Mouse (Mus musculus) midbrain, embryonic 16.5 days (tissue): Measurements from ENCODE around the gene Ncoa5. TPM values are rescaled to one million over a fixed set of nuclear protein-coding genes. Genes with fewer than 3 reads are reported as not detected.

Source experiments
- ATAC-seq: fragments of 200-750 bp; cut with Nextera tagmentation; 2 replicates; pipeline ENCODE4 v1.8.0; 2017; ENCODE audit warnings: moderate TSS enrichment
- H3K27ac ChIP-seq: fragments of 300-500 bp; sonication (generic); 2 replicates; pipeline ENCODE4 v1.5.1; 2014; ENCODE audit warnings: mild to moderate bottlenecking, low read length, mixed read lengths
- H3K27me3 ChIP-seq: fragments of 300-500 bp; sonication (generic); 2 replicates; pipeline ENCODE4 v1.6.1; 2014; ENCODE audit warnings: low read depth, low read length, mixed read lengths; ENCODE audit not compliant: control insufficient read depth, insufficient read depth
- H3K36me3 ChIP-seq: fragments of 300-500 bp; sonication (generic); 2 replicates; pipeline ENCODE4 v1.6.1; 2014; ENCODE audit warnings: mild to moderate bottlenecking, low read length, moderate library complexity, mixed read lengths; ENCODE audit not compliant: control insufficient read depth, insufficient read depth
- H3K4me1 ChIP-seq: fragments of 300-500 bp; sonication (generic); 2 replicates; pipeline ENCODE4 v1.6.1; 2014; ENCODE audit warnings: mild to moderate bottlenecking, low read length, mixed read lengths; ENCODE audit not compliant: control insufficient read depth, insufficient read depth
- H3K4me2 ChIP-seq: fragments of 300-500 bp; sonication (generic); 2 replicates; pipeline ENCODE4 v1.6.1; 2014; ENCODE audit warnings: mild to moderate bottlenecking, low read length, mixed read lengths
- H3K4me3 ChIP-seq: fragments of 300-500 bp; sonication (generic); 2 replicates; pipeline ENCODE4 v1.5.1; 2014; ENCODE audit warnings: low read depth, mild to moderate bottlenecking, low read length, moderate library complexity, mixed read lengths
- H3K9ac ChIP-seq: fragments of 300-500 bp; sonication (generic); 2 replicates; pipeline ENCODE4 v1.6.1; 2014; ENCODE audit warnings: low read depth, low read length, mixed read lengths
- H3K9me3 ChIP-seq: fragments of 300-500 bp; sonication (generic); replicated peaks from 2 replicates; pipeline ENCODE4 v1.6.1; 2014; ENCODE audit warnings: mild to moderate bottlenecking, low read length, mixed read lengths; ENCODE audit not compliant: control insufficient read depth, poor library complexity, severe bottlenecking
- WGBS: fragments of 180-500 bp; shearing (Covaris S2); extraction: QIAGEN DNeasy Blood & Tissue Kit; methylation state at CpG from one replicate; pipeline ENCODE4 v1.1.7; 2014; 5-methylcytosine and 5-hydroxymethylcytosine counted together
- polyA plus RNA-seq: library from polyadenylated mRNA; unstranded; fragments of >200 nt; fragmentation: Nextera tagmentation; extraction: Ambion mirVana; gene quantifications from 2 replicates; pipeline ENCODE4 v1.2.1, GENCODE M21; 2015

The Ncoa5 gene
- polyA plus RNA-seq, 1 experiment from 2014 or later = 105 TPM

DNA sequence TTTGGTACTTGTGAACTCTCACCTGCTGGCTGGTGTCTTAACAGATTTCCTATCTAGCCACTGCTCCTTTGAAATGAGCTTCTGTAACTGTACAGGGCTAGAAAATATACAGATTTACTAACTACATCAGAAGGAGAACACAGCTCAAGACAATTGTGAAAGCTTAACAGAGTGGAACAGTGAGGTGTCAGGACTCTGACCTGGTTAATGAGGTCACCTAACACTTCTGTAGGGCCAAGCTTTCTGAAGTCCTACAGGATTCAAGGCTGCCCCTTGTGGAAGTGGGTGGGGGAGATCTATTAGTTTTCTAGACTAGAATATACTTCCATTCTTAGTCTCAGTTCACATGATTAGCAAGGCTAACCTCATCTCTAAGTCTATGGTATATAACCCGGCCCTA is 26.7 kb downstream of the Ncoa5 start:
- 97% methylated on average over 1 of the region's 1 CpGs for WGBS
- no peak overlapping the region for H3K4me3 ChIP-seq
- peaks cover 83% of the 10 kb centered on the region for H3K36me3 ChIP-seq
- no peaks in the 10 kb centered on the region for H3K4me1 ChIP-seq
- ATAC-seq = no peak
- H3K9ac ChIP-seq = no peak overlapping the region
- no peaks in the 10 kb centered on the region for H3K9me3 ChIP-seq
- no peak overlapping the region for H3K4me2 ChIP-seq
- no peaks in the 10 kb centered on the region for H3K27me3 ChIP-seq
- H3K27ac ChIP-seq = no peak overlapping the region

DNA sequence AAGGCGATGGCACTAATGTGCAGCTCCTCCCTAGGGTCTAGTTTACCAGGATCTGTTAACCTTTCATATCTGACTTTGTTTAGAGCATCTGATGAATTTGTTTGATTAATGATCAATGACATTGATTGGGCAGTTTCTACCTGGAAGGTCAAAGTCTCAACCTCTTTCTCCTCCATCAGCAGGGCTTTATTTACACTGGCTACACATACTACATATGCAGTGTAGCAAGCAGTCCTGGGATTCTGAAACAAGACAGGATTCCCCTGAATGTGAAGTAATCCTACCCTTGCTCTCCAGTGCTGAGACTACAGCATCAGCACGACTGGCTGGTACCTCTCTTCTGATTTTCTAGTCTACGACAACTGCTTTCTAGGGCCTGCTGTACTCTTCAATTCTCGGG is 27.9 kb downstream of the Ncoa5 start:
- Histone ChIP-seq H3K9ac (no peak overlapping the region), H3K4me2 (no peak overlapping the region)

DNA sequence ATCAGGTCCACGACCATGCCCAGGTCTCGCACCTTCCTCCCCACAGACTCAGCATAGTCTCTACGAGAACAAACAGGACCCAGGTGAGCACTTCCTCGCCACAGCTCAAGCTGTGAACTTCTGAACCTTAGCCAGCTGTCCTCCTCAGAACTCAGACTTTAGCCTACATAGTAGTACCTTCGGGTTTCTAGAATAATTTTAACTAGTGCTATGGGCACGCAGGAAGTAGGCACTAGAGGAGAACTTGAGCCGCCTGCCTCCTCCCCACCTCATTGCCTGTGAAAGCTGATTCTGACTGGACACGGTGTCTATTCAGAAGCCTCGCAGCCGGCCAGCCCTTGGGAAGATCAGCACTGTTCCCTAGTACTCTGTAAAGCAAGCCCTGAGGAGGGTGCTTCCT is 30.4 kb downstream of the Ncoa5 start:
- Histone ChIP-seq H3K4me3 (no peak overlapping the region), H3K27ac (no peak overlapping the region), H3K9me3 (no peaks in the 10 kb centered on the region), H3K27me3 (no peaks in the 10 kb centered on the region), H3K4me2 (no peak overlapping the region), H3K4me1 (no peaks in the 10 kb centered on the region), H3K9ac (no peak overlapping the region), H3K36me3 (peaks cover 81% of the 10 kb centered on the region)
- WGBS = 86% methylated on average over 10 of the region's 10 CpGs
- no peak for ATAC-seq

More for the DNA sequence above, 27.9 kb downstream of the Ncoa5 start:
- no peak overlapping the region for H3K27ac ChIP-seq
- H3K36me3 ChIP-seq = peaks cover 84% of the 10 kb centered on the region
- no peaks in the 10 kb centered on the region for H3K9me3 ChIP-seq
- no peaks in the 10 kb centered on the region for H3K4me1 ChIP-seq
- no peaks in the 10 kb centered on the region for H3K27me3 ChIP-seq
- no peak overlapping the region for H3K4me3 ChIP-seq
- 95% methylated on average over 4 of the region's 4 CpGs for WGBS
- ATAC-seq = no peak

DNA sequence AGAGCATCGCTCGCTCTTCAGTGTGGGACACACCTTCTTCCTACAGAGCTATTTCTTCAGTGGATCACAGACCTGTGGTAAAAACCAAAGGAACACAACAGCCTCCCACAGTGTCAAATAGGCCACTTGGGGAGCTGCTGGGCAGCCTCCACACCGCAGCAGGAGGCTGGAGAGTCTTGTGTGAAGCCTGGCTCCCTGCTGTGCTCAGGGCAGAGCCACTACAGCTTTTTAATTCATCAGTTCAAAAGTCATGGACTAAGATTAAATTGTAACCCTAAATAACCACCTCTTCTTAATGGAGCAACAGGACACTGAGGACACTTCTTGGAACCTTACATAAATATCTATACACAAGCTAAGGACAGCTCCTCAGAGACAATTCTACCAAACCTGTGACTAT is 31.6 kb downstream of the Ncoa5 start:
- H3K27me3 ChIP-seq = peaks cover 3% of the 10 kb centered on the region; the same call in 1 of the 2 replicates
- ATAC-seq = no peak
- H3K36me3 ChIP-seq = peaks cover 76% of the 10 kb centered on the region
- no peak overlapping the region for H3K9ac ChIP-seq
- H3K27ac ChIP-seq = no peak overlapping the region
- H3K4me2 ChIP-seq = no peak overlapping the region
- peaks cover under 1% of the 10 kb centered on the region for H3K4me1 ChIP-seq
- no peaks in the 10 kb centered on the region for H3K9me3 ChIP-seq
- WGBS = 75% methylated on average over 3 of the region's 3 CpGs
- no peak overlapping the region for H3K4me3 ChIP-seq

DNA sequence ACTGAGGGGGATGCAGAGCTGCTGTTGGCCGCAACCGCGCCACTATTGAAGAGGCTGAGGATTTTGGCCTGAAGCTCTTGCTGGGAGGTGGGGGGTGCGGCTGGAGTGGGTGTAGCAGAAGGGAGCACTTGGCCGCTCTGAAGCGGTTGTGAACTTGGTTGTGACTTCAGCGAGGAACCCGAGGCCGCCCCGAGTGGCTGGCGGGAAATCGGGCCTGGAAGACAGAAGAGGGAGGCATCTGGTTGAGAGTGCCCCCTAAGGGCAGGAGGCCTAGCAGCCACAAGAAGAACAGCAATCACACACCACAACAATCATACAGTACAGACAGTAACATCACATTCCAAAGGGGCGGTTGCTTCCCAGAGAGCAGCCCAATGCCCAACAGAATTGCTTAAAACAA is 32.7 kb downstream of the Ncoa5 start:
- WGBS = 92% methylated on average over 13 of the region's 13 CpGs

DNA sequence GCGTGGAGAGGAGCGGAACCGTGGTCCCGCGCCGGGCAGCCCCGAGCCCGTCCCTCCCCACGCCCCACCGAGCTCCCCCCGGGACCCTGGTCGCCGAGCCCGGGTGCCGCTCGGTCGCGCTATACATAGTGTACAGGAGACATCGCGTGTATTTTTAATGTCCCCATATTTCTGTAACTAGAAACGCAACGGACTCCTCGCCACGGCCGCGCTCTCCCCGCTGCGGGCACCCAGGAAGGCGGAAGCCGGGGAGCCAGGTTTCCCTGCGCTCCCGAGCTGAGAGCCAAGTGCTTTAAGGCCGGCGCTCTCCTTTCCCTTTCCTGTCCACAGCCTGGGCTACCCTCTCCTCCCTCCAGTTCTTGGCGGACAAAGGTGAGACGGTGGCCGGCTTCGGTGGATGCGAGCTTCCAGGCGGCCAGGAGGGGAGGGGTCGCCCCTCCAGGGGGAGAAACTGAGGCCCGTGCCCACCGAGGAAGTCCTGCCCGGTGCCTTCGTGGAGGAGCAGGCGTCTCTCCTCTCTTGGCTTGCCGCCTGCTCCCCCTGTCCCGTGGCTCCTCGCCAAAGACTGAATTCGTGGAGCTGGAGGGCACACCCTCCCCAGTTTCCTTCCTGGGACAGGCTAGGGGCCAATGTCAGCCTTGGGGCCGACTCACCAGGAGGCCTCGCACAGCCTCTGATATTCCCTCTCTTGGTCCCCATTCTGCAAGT is 36.8 kb downstream of the Ncoa5 start:
- 3% methylated on average over 50 of the region's 52 CpGs for WGBS
- no peaks in the 10 kb centered on the region for H3K9me3 ChIP-seq
- H3K27me3 ChIP-seq = peaks cover 3% of the 10 kb centered on the region; the same call in 1 of the 2 replicates
- no peak overlapping the region for H3K4me3 ChIP-seq
- no peak for ATAC-seq
- peaks cover 13% of the 10 kb centered on the region for H3K4me1 ChIP-seq
- peaks cover 42% of the 10 kb centered on the region for H3K36me3 ChIP-seq
- peak overlapping the region; percentile 43 for H3K4me2 ChIP-seq
- no peak overlapping the region for H3K27ac ChIP-seq
- peak overlapping the region; percentile 54 for H3K9ac ChIP-seq

More for the DNA sequence above, 32.7 kb downstream of the Ncoa5 start:
- Histone ChIP-seq H3K4me1 (peaks cover 12% of the 10 kb centered on the region), H3K9ac (no peak overlapping the region), H3K27me3 (peaks cover 3% of the 10 kb centered on the region; the same call in 1 of the 2 replicates), H3K9me3 (no peaks in the 10 kb centered on the region), H3K36me3 (peaks cover 70% of the 10 kb centered on the region), H3K4me2 (no peak overlapping the region), H3K27ac (no peak overlapping the region), H3K4me3 (no peak overlapping the region)
- no peak for ATAC-seq

DNA sequence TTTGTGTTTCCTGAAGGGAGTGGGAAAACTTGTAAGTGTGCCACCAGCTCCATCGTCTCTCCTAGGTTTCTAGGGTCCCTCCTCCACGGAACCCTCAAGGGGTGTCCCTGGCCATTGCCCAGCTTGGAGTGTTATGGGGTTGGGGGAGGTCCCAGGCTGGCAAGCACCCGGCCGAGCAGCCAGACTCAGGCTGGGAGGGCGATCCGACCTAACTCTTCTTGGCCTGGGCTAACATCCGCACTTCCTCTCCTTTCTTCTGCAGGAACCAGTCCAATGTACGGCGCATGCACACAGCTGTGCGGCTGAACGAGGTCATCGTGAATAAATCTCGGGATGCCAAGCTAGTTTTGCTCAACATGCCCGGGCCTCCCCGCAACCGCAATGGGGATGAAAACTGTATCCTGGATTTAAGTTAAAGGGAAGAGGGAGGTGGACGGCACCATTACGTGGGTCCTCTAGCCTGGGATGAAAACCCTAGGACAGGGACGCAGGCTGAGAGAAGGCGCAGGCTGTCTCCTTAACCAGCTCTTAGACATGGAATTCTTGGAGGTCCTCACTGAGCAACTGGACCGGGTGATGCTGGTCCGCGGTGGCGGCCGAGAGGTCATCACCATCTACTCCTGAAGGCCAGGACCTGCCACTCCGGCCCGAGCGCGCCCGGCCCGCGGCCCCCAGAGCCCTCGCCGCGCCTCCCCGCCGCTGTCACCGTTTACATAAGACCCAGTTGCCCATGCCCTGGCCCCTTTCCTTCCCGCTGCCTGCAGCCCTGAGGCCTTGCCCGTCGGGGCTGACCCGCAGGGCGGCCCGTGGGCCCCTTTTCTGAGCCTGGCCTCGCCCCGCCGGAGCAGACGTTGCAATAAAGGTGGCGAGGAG is 37.6 kb downstream of the Ncoa5 start:
- Histone ChIP-seq H3K9ac (peak overlapping the region; percentile 54), H3K36me3 (peaks cover 37% of the 10 kb centered on the region), H3K9me3 (no peaks in the 10 kb centered on the region), H3K4me2 (peak overlapping the region; percentile 43), H3K27ac (no peak overlapping the region), H3K4me1 (peaks cover 13% of the 10 kb centered on the region), H3K4me3 (no peak overlapping the region), H3K27me3 (peaks cover 3% of the 10 kb centered on the region; the same call in 1 of the 2 replicates)
- ATAC-seq = no peak
- WGBS = 14% methylated on average over 40 of the region's 49 CpGs

DNA sequence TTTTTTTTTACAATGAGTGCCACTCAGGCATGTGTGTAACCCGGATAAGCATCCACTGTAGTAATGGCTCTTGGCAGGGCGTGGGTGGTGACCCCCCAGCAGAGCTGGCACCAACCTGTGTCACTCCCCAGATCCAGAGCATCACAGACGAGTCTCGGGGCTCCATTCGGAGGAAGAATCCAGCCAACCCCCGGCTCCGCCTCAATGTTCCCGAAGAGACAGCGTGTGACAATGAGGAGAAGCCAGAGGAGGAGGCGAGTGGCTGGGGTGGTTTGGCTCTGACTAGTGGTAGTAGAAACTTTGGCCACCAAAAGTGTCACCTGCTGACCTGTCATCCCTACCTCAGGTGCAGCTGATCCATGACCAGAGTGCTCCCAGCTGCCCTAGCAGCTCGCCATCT is 38.7 kb downstream of the Ncoa5 start:
- H3K4me2 ChIP-seq = no peak overlapping the region
- H3K36me3 ChIP-seq = peaks cover 25% of the 10 kb centered on the region
- peaks cover 3% of the 10 kb centered on the region; the same call in 1 of the 2 replicates for H3K27me3 ChIP-seq
- no peak overlapping the region for H3K4me3 ChIP-seq
- H3K4me1 ChIP-seq = peaks cover 13% of the 10 kb centered on the region
- H3K27ac ChIP-seq = no peak overlapping the region
- no peak for ATAC-seq
- no peaks in the 10 kb centered on the region for H3K9me3 ChIP-seq
- WGBS = 64% methylated on average over 11 of the region's 11 CpGs
- no peak overlapping the region for H3K9ac ChIP-seq
